Mouse (Mus musculus): ENCODE measurements around the gene Ube2g2. TPM values are rescaled to one million over a fixed set of nuclear protein-coding genes. Genes with fewer than 3 reads are reported as not detected.

Ube2g2 gene
- total and polyA plus RNA-seq, 3 experiments = 28.7 to 59.4 (median 40.8) TPM

GRCm38 (mm10) chr10:77605368-77605767, 16.7 kb upstream of the Ube2g2 start:
- H3K36me3 ChIP-seq (replicated peaks in 1 of 2; ENCODE audit: control insufficient read depth in 1 of 2, insufficient read depth in 1 of 2, low read length in 1 of 2) = peaks cover 4 to 25% of the 10 kb centered on the region in 2 experiments
- in situ Hi-C loops (cut with MboI; ENCODE audit: low pct_ligation_motif_present, low pct_unique_long_range_greater_than_20kb, low sequenced_read_pairs) (no loop called here), dilution Hi-C loops (cut with MboI; ENCODE audit: extremely low pct_ligation_motif_present, extremely low pct_unique_long_range_greater_than_20kb, low sequenced_read_pairs) (no loop called here)
- peaks cover 7% of the 10 kb centered on the region for H3K9me3 ChIP-seq (replicated peaks; ENCODE audit: low read length)
- peak; percentile 69 for DNase-seq (ENCODE audit: extremely low read depth)
- H3K4me1 ChIP-seq (ENCODE audit: control insufficient read depth in 1 of 2, insufficient read depth in 2 of 2) = peaks cover 5 to 14% of the 10 kb centered on the region in 2 experiments
- no peak overlapping the region for H3K27ac ChIP-seq (ENCODE audit: insufficient read depth, low read depth)
- H3K27me3 ChIP-seq (replicated peaks) = no peaks in the 10 kb centered on the region
- TF ChIP-seq ETS1 (conservative IDR thresholded peaks at IDR 0.05; ENCODE audit: low read depth, low read length) (no peak), E2F4 (IDR thresholded peaks at IDR 0.05; ENCODE audit: insufficient replicate concordance, low read depth, low read length) (no peak), MAX (IDR thresholded peaks at IDR 0.05; ENCODE audit: low read length) (no peak), CHD1 (IDR thresholded peaks at IDR 0.05; ENCODE audit: low read depth, low read length) (no peak), RAD21 (IDR thresholded peaks at IDR 0.05; ENCODE audit: low read depth, low read length) (peak; percentile 16), ZC3H11A (IDR thresholded peaks at IDR 0.05; ENCODE audit: low read depth, low read length) (no peak), TCF12 (IDR thresholded peaks at IDR 0.05; ENCODE audit: low read depth, low read length) (no peak), ZKSCAN1 (IDR thresholded peaks at IDR 0.05; ENCODE audit: borderline replicate concordance, low read depth, low read length) (no peak), NELFE (IDR thresholded peaks at IDR 0.05; ENCODE audit: low read depth, low read length) (no peak), POLR2AphosphoS2 (IDR thresholded peaks at IDR 0.05; ENCODE audit: low read depth, low read length) (no peak), CHD2 (IDR thresholded peaks at IDR 0.05; ENCODE audit: low read length) (no peak), UBTF (IDR thresholded peaks at IDR 0.05; ENCODE audit: low read depth, low read length) (no peak), MAZ (IDR thresholded peaks at IDR 0.05; ENCODE audit: low read depth, low read length) (no peak), MEF2A (IDR thresholded peaks at IDR 0.05; ENCODE audit: borderline replicate concordance, low read depth, low read length) (no peak), SIN3A (IDR thresholded peaks at IDR 0.05; ENCODE audit: low read length) (no peak), ZMIZ1 (IDR thresholded peaks at IDR 0.05; ENCODE audit: low read depth, low read length) (no peak), KAT2A (IDR thresholded peaks at IDR 0.05; ENCODE audit: insufficient replicate concordance, low read length) (no peak), CTCF (conservative IDR thresholded peaks at IDR 0.05 in 1 of 2, IDR thresholded peaks at IDR 0.05 in 1 of 2; ENCODE audit: low read depth in 2 of 2, low read length in 2 of 2) (peak; percentile 51 to 68), MYC (IDR thresholded peaks at IDR 0.05; ENCODE audit: low read depth, low read length) (no peak), IRF4 (IDR thresholded peaks at IDR 0.05; ENCODE audit: low read depth, low read length) (no peak), SMC3 (IDR thresholded peaks at IDR 0.05; ENCODE audit: low read depth, low read length) (peak; percentile 37), RCOR1 (conservative IDR thresholded peaks at IDR 0.05; ENCODE audit: low read depth, low read length) (no peak), POLR2A (IDR thresholded peaks at IDR 0.05; ENCODE audit: low read depth, low read length) (no peak)
- peaks cover 13% of the 10 kb centered on the region for H3K79me2 ChIP-seq (replicated peaks; ENCODE audit: control insufficient read depth, extremely low read depth, insufficient read depth, poor library complexity, severe bottlenecking)
- no peak overlapping the region for H3K9ac ChIP-seq (ENCODE audit: insufficient read depth, low read depth)
- H3K4me2 ChIP-seq (ENCODE audit: insufficient read depth, low read depth, poor library complexity, severe bottlenecking) = no peak overlapping the region
- H3K4me3 ChIP-seq (replicated peaks in 1 of 3; ENCODE audit: low read depth in 2 of 3, low read length in 2 of 3, poor library complexity in 1 of 3) = peak overlapping the region in 2 of 3 experiments; percentile 41 to 77

Data from CH12.LX (cell line).